Mouse (Mus musculus) ES-E14 (cell line): ENCODE measurements around the gene Dlgap1.

Experiments
- MAFK ChIP-seq: IDR thresholded peaks from 2 replicates; pipeline ENCODE4 v1.6.1; 2014; ENCODE audit warnings: mild to moderate bottlenecking, low read depth, low read length, inconsistent platforms; ENCODE audit not compliant: insufficient read depth
- ZNF384 ChIP-seq: IDR thresholded peaks from 2 replicates; pipeline ENCODE4 v1.6.1; 2012; ENCODE audit warnings: low read depth, low read length, inconsistent platforms

DNA sequence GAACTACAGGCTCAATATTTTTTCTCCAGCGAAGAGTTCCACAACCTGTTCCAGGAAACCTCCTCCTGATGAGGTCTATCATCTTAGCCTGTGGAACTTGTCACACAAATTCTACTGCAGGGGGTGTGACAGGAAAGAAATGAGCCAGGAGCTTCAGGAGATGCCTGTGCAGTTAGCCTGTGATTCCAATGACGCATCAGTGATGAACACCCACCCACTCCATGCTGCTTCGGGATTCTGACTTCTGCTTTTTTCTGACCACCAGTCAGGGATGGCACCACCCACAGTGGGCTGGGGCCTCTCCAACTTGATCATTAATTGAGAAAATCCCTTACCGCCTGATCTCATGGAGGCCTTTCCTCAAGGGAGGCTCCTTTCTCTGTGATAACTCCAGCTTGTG is 830.4 kb downstream of the Dlgap1 start:
- TF ChIP-seq ZNF384 = no peak
- TF ChIP-seq MAFK = no peak
